Mouse (Mus musculus) spleen, adult 2 months (tissue): ENCODE measurements at regions not wholly inside any gene's neighbourhood (a gene's known extent, or its start where the extent isn't known, plus 50 kb on each side); places are given as distances from the start of the nearest gene placed in this dataset.

ENCODE experiments used
- CTCF ChIP-seq: fragments of 200-500 bp; IDR thresholded peaks from 2 replicates; pipeline ENCODE4 v1.5.1; 2011; ENCODE audit warnings: mild to moderate bottlenecking, inconsistent platforms; ENCODE audit not compliant: insufficient read depth, insufficient read length, insufficient replicate concordance; ENCODE audit errors: extremely low read depth
- POLR2A ChIP-seq: fragments of 200-500 bp; IDR thresholded peaks from 2 replicates; pipeline ENCODE4 v1.6.1; 2011; ENCODE audit warnings: low read depth, low read length, inconsistent platforms

DNA sequence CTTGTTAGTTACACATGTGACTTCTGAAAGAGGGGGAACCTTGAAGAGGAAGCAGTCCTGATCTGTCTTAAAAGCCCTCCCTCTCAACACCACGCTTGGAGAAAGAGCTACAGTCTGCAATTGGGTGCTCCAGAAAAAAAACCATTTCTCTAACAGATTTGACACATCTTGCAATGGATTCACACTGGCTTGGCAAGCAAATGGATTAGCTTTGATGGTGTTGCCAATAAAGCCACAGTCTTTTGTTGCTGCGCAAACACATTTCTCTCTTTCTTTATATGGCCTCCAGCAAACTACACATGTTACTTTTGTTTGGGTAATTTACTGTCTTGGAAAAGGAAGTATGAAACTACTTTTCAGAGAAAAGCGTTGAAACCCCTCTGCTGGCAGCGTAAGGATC, 562.1 kb downstream of the Efna5 start:
- TF ChIP-seq CTCF (no peak), POLR2A (no peak)
